ENCODE assay signal across 8 mouse cellular contexts in the genomic region with DNA sequence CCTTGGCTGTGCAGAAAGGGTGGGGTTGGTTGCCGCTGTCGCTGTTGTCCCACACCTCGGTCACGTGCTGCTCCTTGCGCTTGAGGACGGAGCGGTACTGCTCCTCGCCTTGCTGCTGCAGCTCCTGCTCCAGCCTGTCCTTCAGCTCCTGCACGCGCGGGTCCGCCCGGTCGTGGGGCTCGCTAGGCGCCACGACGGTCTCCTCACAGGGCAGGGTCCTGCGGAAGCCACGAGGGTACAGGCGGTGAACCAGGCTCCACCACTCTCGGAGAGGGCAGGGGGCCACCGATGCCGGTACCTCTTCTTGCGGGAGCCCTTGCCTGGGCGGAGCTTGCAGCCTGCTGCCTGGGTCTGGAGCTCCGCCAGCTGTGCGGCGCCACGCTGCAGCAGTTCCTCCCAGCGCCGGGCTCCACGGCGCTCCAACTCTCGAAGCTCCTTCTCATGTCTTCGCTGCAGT. TPM values are rescaled to one million over a fixed set of nuclear protein-coding genes. Genes with fewer than 3 reads are reported as not detected.
A peak's percentile ranks its signal among the peaks of the same experiment; 100 is the strongest.
DNase-seq lines count a peak whose midpoint lies in the region; ATAC-seq and TF ChIP-seq lines count a peak whose summit lies in the region.

No protein-coding gene starts in this region.

- no peak for TF ChIP-seq CTCF in embryonic fibroblast, embryonic 13.5 days (IDR thresholded peaks at IDR 0.05; ENCODE audit: borderline replicate concordance, insufficient read depth, low read length)

- H3K9ac ChIP-seq in intestine, embryonic 14.5 days (ENCODE audit: low read length), result peak overlapping the region; percentile 26; the same call in 1 of the 2 replicates
- H3K9ac ChIP-seq in lung, embryonic 15.5 days, result peak overlapping the region; percentile 36

- no peak for TF ChIP-seq POLR2A in embryonic fibroblast, embryonic 13.5 days (IDR thresholded peaks at IDR 0.05; ENCODE audit: low read depth, low read length)

- 0 out of 2 replicates have a peak overlapping the region, but pooled peaks have one; percentile 4 for H3K4me3 ChIP-seq in embryonic fibroblast, embryonic 13.5 days (ENCODE audit: insufficient read depth, low read length)
- peak overlapping the region; percentile 34 for H3K4me3 ChIP-seq in intestine, embryonic 14.5 days (ENCODE audit: low read depth, low read length)
- H3K4me3 ChIP-seq in lung, embryonic 15.5 days, result peak overlapping the region; percentile 38

- peak; percentile 77 for ATAC-seq in intestine, embryonic 14.5 days (replicated peaks; ENCODE audit: low FRiP score, low TSS enrichment, low read depth)
- ATAC-seq in lung, embryonic 15.5 days (ENCODE audit: borderline replicate concordance, extremely low read depth, low FRiP score, low TSS enrichment), result peak; percentile 63; the same call in 1 of the 2 replicates
- no peak for ATAC-seq in activated CD4-positive, CD25-positive, alpha-beta regulatory T cell, adult 4 months

- peaks cover 65% of the 10 kb centered on the region for H3K27me3 ChIP-seq in intestine, embryonic 14.5 days (replicated peaks; ENCODE audit: control insufficient read depth, insufficient read depth, low read length)
- H3K27me3 ChIP-seq in lung, embryonic 15.5 days, result peaks cover 78% of the 10 kb centered on the region

- H3K36me3 ChIP-seq in intestine, embryonic 14.5 days (ENCODE audit: control insufficient read depth, insufficient read depth, low read length), result no peaks in the 10 kb centered on the region
- no peaks in the 10 kb centered on the region for H3K36me3 ChIP-seq in lung, embryonic 15.5 days

- DNase-seq in gastrocnemius, adult 18-20 months (ENCODE audit: low spot score), result peak; percentile 22
- DNase-seq in gastrocnemius, postnatal 25 days, result no peak
- DNase-seq in ZHBTc4 (ENCODE audit: low read depth, low spot score), result peak; percentile 64
- peak; percentile 82 for DNase-seq in intestine, embryonic 14.5 days (ENCODE audit: low spot score)
- DNase-seq in retina, postnatal 1 day, result peak; percentile 72

- no peaks in the 10 kb centered on the region for H3K9me3 ChIP-seq in intestine, embryonic 14.5 days (ENCODE audit: control insufficient read depth, low read length)
- H3K9me3 ChIP-seq in lung, embryonic 15.5 days, result no peaks in the 10 kb centered on the region

- 1% methylated on average over 36 of the region's 36 CpGs for WGBS in intestine, embryonic 14.5 days
- 0% methylated on average over 36 of the region's 36 CpGs for WGBS in lung, embryonic 15.5 days

- no peak overlapping the region for H3K27ac ChIP-seq in embryonic fibroblast, embryonic 13.5 days (ENCODE audit: insufficient read depth, low read length)
- no peak overlapping the region for H3K27ac ChIP-seq in intestine, embryonic 14.5 days (ENCODE audit: low read depth)
- no peak overlapping the region for H3K27ac ChIP-seq in lung, embryonic 15.5 days

- H3K4me2 ChIP-seq in intestine, embryonic 14.5 days (ENCODE audit: low read length), result peak overlapping the region; percentile 80
- H3K4me2 ChIP-seq in lung, embryonic 15.5 days, result peak overlapping the region; percentile 95

- no peaks in the 10 kb centered on the region for H3K4me1 ChIP-seq in embryonic fibroblast, embryonic 13.5 days (ENCODE audit: control insufficient read depth, insufficient read depth, low read length)
- peaks cover 13% of the 10 kb centered on the region for H3K4me1 ChIP-seq in intestine, embryonic 14.5 days (replicated peaks; ENCODE audit: control insufficient read depth, insufficient read depth, low read length)
- peaks cover 22% of the 10 kb centered on the region for H3K4me1 ChIP-seq in lung, embryonic 15.5 days

RNA-seq across cellular contexts. Expression of a gene that starts 7.3 kb away (rescaled TPM):
- not detected for total RNA-seq in gastrocnemius, adult 18-20 months (2021)
- total RNA-seq in gastrocnemius, postnatal 25 days (2021), result not detected
- polyA plus RNA-seq in embryonic fibroblast, embryonic 13.5 days (2011; ENCODE audit: insufficient read length, low read depth, missing spikeins), result not detected in 2 replicates
- 0.19 and 0.20 TPM in 2 replicates for polyA plus RNA-seq in intestine, embryonic 14.5 days (2014; fragmentation: Nextera tagmentation; extraction: Ambion mirVana)
- polyA plus RNA-seq in lung, embryonic 15.5 days (2015; fragmentation: Nextera tagmentation; extraction: Ambion mirVana), result 0.10 and 0.12 TPM in 2 replicates
- not detected for polyA plus RNA-seq in activated CD4-positive, CD25-positive, alpha-beta regulatory T cell, adult 4 months (2017; shearing (Covaris generic))

RNA-seq across cellular contexts. Expression of a gene that starts 17.2 kb away (rescaled TPM):
- total RNA-seq in gastrocnemius, adult 18-20 months (2021), result under 1 TPM; 0.12 to 0.23 TPM
- under 1 TPM; 0.15 to 0.16 TPM for total RNA-seq in gastrocnemius, postnatal 25 days (2021)
- polyA plus RNA-seq in embryonic fibroblast, embryonic 13.5 days (2011; ENCODE audit: insufficient read length, low read depth, missing spikeins), result 0.49 TPM in 1 of 2 replicates, not detected in the other
- polyA plus RNA-seq in intestine, embryonic 14.5 days (2014; fragmentation: Nextera tagmentation; extraction: Ambion mirVana), result 1.4 and 1.6 TPM in 2 replicates
- polyA plus RNA-seq in lung, embryonic 15.5 days (2015; fragmentation: Nextera tagmentation; extraction: Ambion mirVana), result 1.5 and 2.5 TPM in 2 replicates
- polyA plus RNA-seq in activated CD4-positive, CD25-positive, alpha-beta regulatory T cell, adult 4 months (2017; shearing (Covaris generic)), result 10 to 100 TPM; 17.4 to 20.2 TPM

RNA-seq across cellular contexts. Expression of a gene that starts 34.5 kb away (rescaled TPM):
- total RNA-seq in gastrocnemius, adult 18-20 months (2021), result 1 to 10 TPM; 5.3 TPM
- total RNA-seq in gastrocnemius, postnatal 25 days (2021), result 1 to 10 TPM; 3.6 to 4.9 TPM
- polyA plus RNA-seq in embryonic fibroblast, embryonic 13.5 days (2011; ENCODE audit: insufficient read length, low read depth, missing spikeins), result 17.3 and 19.0 TPM in 2 replicates
- polyA plus RNA-seq in intestine, embryonic 14.5 days (2014; fragmentation: Nextera tagmentation; extraction: Ambion mirVana), result 31.9 and 37.0 TPM in 2 replicates
- 18.3 and 18.4 TPM in 2 replicates for polyA plus RNA-seq in lung, embryonic 15.5 days (2015; fragmentation: Nextera tagmentation; extraction: Ambion mirVana)
- polyA plus RNA-seq in activated CD4-positive, CD25-positive, alpha-beta regulatory T cell, adult 4 months (2017; shearing (Covaris generic)), result 10 to 100 TPM; 19.8 to 27.2 TPM

RNA-seq across cellular contexts. Expression of a gene that starts 48.0 kb away (rescaled TPM):
- total RNA-seq in gastrocnemius, adult 18-20 months (2021), result not detected
- under 1 TPM in 1 of 2 experiments, not detected in 1; 0.64 TPM for total RNA-seq in gastrocnemius, postnatal 25 days (2021)
- polyA plus RNA-seq in embryonic fibroblast, embryonic 13.5 days (2011; ENCODE audit: insufficient read length, low read depth, missing spikeins), result 0.19 and 0.78 TPM in 2 replicates
- 2.4 and 2.7 TPM in 2 replicates for polyA plus RNA-seq in intestine, embryonic 14.5 days (2014; fragmentation: Nextera tagmentation; extraction: Ambion mirVana)
- 1.6 and 2.2 TPM in 2 replicates for polyA plus RNA-seq in lung, embryonic 15.5 days (2015; fragmentation: Nextera tagmentation; extraction: Ambion mirVana)
- polyA plus RNA-seq in activated CD4-positive, CD25-positive, alpha-beta regulatory T cell, adult 4 months (2017; shearing (Covaris generic)), result not detected

RNA-seq across cellular contexts. Expression of a gene that starts 51.4 kb away (rescaled TPM):
- 10 to 100 TPM; 14.4 to 16.6 TPM for total RNA-seq in gastrocnemius, adult 18-20 months (2021)
- 10 to 100 TPM; 11.8 to 13.0 TPM for total RNA-seq in gastrocnemius, postnatal 25 days (2021)
- polyA plus RNA-seq in embryonic fibroblast, embryonic 13.5 days (2011; ENCODE audit: insufficient read length, low read depth, missing spikeins), result 17.9 and 27.9 TPM in 2 replicates
- 1.2 and 1.4 TPM in 2 replicates for polyA plus RNA-seq in intestine, embryonic 14.5 days (2014; fragmentation: Nextera tagmentation; extraction: Ambion mirVana)
- polyA plus RNA-seq in lung, embryonic 15.5 days (2015; fragmentation: Nextera tagmentation; extraction: Ambion mirVana), result 0.98 and 1.2 TPM in 2 replicates
- not detected for polyA plus RNA-seq in activated CD4-positive, CD25-positive, alpha-beta regulatory T cell, adult 4 months (2017; shearing (Covaris generic))
